Mouse (Mus musculus) NIH3T3 (cell line): ENCODE results near the gene Ptpn21.

Source experiments
- DNase-seq: peaks from one replicate; pipeline ENCODE4 v3.0.0-alpha.2; 2012; ENCODE audit warnings: low read depth

Gene Ptpn21

DNA sequence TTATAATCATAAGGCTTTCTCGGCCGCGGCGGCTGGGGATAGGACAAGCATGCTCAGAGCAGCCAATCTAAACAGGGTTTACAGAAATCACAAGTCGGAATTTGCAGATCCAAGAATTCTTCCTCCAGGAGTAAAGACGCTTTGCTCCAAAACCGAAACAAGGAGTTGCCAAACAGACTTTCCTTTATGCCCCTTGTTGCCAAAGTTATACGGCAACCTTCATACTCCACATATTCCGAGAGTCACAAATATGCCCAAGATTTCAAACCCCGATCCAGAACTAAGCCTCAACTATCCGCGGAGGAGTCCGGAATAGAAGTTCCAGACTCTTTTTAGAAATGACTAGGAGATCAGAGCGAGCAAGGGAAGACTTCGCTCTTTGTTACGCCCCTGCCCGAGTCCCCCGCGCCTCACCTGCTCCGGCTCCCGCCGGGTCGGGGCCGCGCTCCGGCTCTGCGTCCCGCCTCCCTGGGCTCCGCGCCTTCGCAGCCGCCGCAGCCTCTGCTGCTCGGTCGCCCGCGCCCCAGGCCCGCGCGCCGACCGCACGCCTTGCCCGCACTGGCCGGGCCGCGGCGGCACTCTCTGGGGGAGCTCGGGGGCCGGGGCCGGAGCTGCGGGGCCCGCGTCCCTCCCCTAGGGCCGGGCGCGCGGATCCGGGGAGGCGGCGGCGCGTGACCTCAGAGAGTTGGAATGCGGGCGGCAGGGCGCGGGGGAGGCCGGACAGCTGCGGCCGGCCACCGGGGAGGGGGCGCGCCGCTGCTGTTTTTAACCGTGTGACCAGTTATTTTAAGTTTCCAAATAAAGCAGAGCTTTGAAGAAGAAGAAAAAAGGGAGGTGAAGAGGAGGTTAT lies at the start of gene Ptpn21:
Ptpn21 (minus strand) TSS at position 455 of the 850 bp plus-strand sequence.
- peak; percentile 83 for DNase-seq

DNA sequence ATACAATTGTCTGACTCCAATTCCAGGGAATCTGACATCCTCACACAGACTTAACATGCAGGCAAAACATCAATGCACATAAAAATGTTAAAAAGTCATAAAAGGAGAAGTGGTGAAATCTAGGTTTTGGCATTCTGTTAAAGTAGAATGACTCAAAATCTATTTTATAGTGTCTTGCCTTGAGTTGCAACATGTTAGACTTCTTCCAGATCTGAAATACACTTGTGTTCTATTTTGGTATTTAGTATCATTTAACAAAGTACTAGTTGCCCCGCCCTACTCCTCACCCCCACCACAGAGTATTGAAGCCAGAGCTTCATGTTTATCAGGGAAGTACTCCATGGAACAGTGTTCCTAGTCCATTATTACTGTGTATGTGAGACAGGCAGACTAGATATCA lies 47.0 kb upstream of the Ptpn21 start:
- peak; percentile 35 for DNase-seq

DNA sequence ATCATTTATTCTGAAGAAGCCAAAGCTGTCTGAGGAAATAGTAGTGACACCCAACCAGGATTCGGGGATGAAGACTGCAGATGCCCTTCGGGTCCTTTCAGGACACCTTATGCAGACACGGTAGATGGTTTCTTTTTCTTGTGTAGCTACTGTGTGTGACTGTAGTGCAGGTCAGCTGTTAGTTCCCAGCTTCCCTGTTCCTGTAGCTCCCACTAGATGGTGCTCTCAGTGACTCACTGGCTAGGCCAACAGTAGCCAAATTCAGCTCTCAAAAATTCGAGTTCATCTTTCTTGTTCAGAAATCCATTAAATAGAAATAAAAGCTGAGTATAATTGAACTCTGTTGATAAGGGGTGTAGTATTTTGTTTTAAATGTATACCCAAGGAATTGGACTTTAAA lies 41.9 kb upstream of the Ptpn21 start:
- DNase-seq, result peak; percentile 64

GRCm38 (mm10) chr12:98777509-98777908 lies 40.3 kb upstream of the Ptpn21 start:
- no peak for DNase-seq

GRCm38 (mm10) chr12:98766241-98766640 lies 29.0 kb upstream of the Ptpn21 start:
- DNase-seq, result no peak

DNA sequence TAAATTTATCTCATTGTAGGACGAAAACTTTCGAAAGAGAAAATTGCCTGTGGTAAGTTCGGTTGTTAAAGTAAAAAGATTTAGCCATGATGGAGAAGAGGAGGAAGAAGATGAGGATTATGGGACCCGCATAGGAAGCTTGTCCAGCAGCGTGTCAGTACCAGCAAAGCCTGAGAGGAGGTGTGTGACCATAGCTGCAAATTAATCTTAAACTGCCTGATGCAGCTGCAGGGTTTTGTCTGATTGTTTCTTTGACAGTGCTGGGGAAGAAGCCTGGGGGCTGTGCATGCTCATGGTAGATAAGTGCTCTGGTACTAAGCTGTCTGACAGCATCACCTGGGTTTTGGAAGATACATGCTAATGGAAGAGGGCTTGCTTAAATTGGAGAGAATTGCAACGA lies 22.5 kb upstream of the Ptpn21 start:
- DNase-seq, result no peak

GRCm38 (mm10) chr12:98757636-98758035 lies 20.4 kb upstream of the Ptpn21 start:
- peak; percentile 34 for DNase-seq

DNA sequence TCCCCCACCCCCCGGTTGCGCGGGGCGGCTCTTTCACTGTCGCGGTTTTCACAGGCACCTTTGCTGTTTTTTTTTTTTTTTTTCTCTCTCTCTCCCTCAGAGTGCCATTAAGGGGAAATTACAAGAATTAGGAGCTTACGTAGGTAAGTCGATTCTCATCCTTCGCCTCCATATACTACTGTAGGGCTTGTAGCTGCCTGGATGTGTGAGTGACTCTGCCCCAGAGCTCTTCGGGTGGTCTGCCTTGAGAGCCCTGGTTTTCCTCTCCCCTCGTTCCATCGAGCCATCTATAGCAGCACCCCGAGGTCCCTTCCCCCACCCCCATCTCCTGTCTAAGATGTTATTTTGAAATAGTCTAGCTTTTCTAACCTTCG lies 10.2 kb upstream of the Ptpn21 start:
- peak; percentile 21 for DNase-seq

DNA sequence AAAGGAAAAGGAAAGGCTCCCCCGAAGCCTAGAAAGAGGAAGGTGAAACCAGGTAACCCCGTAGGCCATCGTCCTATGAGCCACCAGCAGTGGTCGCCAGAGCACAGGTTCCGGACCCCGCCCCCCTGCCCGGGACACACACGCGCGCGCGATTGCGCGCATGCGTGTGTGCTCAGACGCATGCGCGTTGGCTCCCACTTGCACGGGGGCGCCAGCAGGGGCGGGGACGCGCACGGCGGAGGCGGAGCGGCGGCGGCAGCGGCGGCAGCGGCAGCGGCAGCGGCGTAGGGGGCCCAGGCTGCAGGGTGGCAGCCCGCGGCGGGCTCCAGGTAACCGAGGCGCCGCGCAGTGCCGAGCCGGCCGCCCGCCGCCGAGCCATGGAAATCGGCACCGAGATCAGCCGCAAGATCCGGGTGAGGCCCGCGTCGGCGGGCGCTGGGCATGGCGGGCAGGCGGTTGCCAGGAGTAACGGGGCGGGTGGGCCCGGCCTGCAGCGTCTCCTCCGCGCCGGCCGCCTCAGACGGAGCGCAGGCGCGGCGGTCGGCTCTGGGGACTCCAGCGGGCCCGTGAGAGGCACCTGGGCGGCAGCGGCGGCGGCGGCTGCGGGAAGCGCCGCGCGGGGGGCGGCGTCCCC lies 9.7 kb upstream of the Ptpn21 start, which contains the start of gene Zc3h14:
Zc3h14 (plus strand) TSS at position 219 of the 634 bp plus-strand sequence.
- peak; percentile 99 for DNase-seq

DNA sequence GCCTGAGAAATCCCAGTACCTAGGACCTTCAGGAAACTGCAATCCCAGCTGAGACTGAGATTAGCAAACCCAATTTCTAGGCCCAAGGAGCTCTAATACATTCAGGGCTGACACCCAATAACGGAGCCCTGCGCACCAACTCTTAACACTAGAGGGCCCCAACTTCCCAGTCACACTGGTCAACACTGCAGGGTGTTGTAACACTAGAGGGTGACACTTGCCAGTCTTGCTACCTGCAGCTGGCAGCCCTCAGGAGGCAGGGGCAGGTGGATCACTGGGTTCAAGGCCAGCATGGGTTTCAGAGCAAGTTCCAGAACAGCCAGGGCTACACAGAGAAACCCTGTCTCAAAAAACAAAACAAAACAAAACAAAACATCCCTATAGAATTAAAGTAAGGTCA lies 8.9 kb upstream of the Ptpn21 start:
- DNase-seq, result peak; percentile 77

DNA sequence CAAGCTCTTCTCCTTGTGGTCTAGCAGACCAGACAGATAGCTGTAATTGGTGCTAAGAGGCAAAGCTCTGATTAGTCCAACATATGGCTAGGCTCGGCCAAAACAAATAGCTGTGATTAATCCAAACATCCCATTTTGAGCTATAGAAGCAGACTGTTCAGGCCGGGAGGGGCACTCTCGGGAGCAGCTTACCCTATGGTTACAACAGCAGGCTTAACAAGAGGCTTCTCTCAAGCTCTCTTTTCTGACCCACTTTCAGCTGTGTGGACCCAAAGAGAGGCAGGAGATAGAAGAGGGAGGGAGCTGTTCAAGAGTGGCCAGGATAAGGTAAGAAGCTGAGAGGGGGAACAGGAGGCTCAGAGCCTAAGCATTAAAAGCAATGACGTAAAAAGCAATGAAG lies 8.4 kb upstream of the Ptpn21 start:
- DNase-seq, result peak; percentile 9

DNA sequence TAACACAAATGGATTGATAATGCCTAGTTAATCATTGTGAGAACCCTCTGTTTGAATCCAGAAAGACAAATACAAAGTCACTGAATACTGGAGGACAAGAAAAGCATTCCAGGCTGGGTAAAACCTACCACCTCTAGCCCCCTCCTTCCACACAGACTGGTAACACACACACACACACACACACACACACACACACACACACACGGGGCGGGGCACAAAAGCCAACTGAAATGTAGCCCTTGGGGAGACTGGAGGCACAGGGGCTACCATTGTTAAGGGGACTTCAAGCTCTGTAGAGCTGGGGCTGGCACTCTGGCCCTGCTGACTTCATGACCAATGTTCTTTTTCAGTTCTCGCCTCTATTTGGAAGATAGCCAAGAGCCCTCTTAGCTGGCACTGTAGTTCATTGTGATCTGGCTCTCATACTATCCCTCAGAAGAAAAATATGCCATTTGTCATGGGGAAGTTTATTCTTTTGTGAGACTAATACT lies 3.9 kb upstream of the Ptpn21 start:
- peak; percentile 61 for DNase-seq

GRCm38 (mm10) chr12:98737801-98738350 lies 671 bp upstream of the Ptpn21 start:
- DNase-seq, result peak; percentile 48

DNA sequence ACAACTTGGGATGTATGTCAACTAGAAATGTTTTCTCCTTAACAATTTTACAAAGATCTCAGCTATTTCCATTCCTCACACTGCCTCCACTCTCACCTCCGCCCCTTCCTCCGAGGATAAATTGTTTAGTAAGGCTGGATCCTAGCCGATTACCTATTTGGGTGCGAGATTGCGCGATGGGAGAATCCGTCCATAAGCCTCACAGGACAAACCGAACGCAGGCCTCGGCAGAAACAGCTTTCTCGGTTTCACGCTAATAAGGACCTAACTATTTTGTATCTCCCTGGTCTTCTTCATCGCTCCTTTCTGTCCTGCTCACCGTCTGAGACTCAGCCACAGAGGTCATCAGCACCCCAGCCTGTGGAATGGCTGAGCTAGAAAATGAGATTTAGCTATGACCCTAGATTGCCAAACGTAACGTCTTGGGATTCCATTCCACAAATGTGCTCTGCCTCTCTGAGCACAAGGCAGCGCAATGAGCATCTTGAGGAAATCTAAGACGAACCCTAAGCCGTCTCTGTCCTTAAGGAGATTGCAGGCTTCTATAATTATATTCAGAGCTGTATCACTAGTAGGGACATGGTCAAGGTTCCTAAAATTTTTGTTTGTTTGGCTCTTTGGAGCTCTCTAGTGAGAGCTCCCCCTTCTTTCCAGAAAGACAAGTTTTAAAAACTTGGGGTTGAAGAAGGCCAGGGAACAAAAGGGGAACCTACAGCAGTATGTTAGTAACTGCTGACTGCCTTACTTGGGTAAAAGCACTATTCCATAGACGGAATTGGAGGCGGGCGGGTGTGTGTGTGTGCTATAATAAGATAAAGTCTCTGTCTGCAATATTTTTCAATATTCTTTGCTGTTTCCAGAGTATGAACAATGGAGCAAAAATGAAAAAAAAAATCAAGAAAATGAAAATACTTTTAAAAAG lies 2.1 kb downstream of the Ptpn21 start:
- DNase-seq, result peak; percentile 26

DNA sequence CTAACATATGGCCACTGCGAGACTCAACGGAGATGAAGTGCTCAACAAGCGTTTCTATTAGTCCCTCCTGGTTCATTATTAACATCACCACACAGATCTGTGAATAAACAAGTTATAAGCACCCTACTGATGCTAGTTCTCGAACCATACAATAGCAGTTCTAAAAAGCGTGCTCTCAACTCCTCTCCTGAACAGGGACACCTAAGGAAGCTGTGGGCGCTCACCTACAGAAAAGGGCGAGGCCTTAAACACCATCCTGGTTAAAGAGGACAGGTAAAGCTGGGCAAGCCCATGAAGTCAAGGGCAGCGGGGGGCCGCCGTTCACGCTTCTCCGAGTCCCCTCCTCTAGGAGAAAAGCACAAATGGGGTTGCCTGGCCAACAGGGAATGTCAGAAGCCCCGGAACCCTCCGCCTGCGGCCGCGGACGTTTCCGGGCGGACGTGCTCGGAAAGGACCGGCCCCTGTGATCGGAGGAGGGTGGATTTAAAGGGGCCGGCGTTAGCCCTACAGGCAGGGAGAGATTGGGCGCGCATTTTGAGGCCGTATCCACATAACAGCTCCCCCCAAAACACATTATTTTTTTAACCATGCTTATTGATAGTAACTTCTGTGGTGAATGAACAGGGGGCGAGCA lies 2.8 kb downstream of the Ptpn21 start:
- peak; percentile 94 for DNase-seq

DNA sequence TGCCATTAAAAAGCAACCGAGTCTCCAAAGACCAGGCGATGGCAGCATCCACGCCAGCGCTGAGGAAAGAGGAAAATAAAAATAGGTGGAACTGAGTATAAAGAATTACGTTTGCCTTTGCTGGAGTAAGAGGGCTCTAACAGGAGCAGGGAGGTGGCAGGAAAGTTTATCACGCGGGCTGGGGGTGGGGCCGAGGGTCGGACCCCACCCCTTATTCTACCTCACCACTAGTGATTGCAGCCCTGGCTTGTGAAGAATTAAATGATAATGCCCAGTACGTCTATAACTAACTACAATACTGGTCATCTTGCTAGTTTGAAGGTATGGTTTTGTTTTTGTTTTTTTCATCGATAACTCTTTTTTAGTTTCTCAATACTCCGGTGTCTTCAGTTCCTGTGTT lies 3.4 kb downstream of the Ptpn21 start:
- no peak for DNase-seq

DNA sequence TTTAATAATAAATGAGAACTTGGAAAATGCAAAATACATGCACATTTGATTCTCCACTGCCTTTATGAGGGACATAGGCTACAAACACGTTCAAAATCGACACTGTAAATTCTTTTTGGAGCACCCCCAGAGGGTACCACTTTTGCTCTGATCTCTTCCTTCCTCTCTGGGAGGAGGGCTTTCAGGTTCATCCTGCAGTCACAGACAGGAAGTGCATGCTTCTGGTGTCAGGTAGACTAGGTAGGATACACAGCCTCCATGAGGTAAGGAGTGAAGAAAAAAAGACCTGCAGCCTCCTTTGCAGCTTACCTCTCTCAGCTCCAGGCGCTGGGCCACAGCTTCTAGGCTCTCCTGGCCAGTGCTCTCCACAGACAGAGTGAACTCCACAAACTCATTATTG lies 4.0 kb downstream of the Ptpn21 start:
- no peak for DNase-seq

GRCm38 (mm10) chr12:98730682-98731081 lies 6.5 kb downstream of the Ptpn21 start:
- no peak for DNase-seq

- DNase-seq, result no peak
Observed at GRCm38 (mm10) chr12:98727186-98727585, 10.0 kb downstream of the Ptpn21 start.

GRCm38 (mm10) chr12:98726078-98726477 lies 11.1 kb downstream of the Ptpn21 start:
- DNase-seq, result no peak

DNA sequence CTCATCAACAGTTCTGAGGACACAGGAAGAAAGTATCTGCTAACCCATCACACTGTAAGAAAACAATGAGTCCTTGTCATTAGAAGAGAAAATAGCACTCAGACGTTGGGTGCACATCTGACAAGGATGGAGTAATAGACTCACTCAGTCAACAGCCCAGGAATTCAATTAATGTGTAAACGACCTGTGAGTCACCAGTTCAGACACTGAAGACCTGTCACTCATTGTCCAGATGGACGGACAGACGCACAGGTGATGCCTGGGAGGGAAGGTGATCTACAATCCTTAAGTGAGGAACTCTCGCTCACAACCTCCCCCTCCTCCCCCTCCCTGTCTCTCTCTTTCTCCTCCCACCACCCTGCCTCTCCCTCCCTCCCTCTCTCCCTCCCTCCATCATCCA lies 12.2 kb downstream of the Ptpn21 start:
- DNase-seq, result peak; percentile 5
